Mouse (Mus musculus): ENCODE measurements around the gene Pex3. TPM values are rescaled to one million over a fixed set of nuclear protein-coding genes. Genes with fewer than 3 reads are reported as not detected.

Pex3 gene
- polyA plus RNA-seq, 1 experiment from 2014 or later: 18.7 TPM

DNA sequence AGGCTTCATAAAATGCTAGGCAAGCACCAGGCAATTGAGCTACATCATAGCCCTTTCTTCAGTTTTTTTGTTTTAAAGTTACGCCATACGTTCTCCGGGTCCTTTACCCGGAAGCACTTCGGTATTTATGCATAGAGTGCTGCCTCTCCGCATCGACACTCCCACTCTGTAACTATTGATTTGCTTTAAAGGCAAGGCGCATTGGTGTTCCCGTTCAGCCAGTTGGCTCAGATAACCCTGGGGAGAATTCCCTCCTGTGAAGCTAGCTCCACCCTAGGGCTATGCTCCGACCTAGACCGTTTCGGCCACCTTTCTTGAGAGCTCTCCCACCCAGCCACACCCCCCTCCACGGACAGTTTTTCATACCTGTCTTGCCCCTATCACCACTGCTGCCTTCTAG, 13.5 kb upstream of the Pex3 start:
- H3K9me3 ChIP-seq: no peaks in the 10 kb centered on the region
- H3K36me3 ChIP-seq: peaks cover 16% of the 10 kb centered on the region
- H3K4me3 ChIP-seq: no peak overlapping the region
- WGBS: 57% methylated on average over 13 of the region's 13 CpGs
- no peaks in the 10 kb centered on the region for H3K27me3 ChIP-seq (ENCODE audit: insufficient read depth, poor library complexity, severe bottlenecking)
- H3K4me1 ChIP-seq: 0 out of 2 replicates have a peak, but pooled peaks cover 7% of the 10 kb centered on the region
- no peak overlapping the region for H3K27ac ChIP-seq
- DNase-seq (ENCODE audit: low spot score): no peak

- H3K27me3 ChIP-seq (ENCODE audit: insufficient read depth, poor library complexity, severe bottlenecking): no peaks in the 10 kb centered on the region
- WGBS: 56% methylated on average over 8 of the region's 8 CpGs
- no peaks in the 10 kb centered on the region for H3K9me3 ChIP-seq
- H3K4me1 ChIP-seq: 0 out of 2 replicates have a peak, but pooled peaks cover 7% of the 10 kb centered on the region
- H3K4me3 ChIP-seq: peak overlapping the region; percentile 46
- H3K27ac ChIP-seq: no peak overlapping the region
- peaks cover 24% of the 10 kb centered on the region for H3K36me3 ChIP-seq
- DNase-seq (ENCODE audit: low spot score): no peak
These were observed 12.1 kb upstream of the Pex3 start for GRCm38 (mm10) chr10:13565080-13565448.

DNA sequence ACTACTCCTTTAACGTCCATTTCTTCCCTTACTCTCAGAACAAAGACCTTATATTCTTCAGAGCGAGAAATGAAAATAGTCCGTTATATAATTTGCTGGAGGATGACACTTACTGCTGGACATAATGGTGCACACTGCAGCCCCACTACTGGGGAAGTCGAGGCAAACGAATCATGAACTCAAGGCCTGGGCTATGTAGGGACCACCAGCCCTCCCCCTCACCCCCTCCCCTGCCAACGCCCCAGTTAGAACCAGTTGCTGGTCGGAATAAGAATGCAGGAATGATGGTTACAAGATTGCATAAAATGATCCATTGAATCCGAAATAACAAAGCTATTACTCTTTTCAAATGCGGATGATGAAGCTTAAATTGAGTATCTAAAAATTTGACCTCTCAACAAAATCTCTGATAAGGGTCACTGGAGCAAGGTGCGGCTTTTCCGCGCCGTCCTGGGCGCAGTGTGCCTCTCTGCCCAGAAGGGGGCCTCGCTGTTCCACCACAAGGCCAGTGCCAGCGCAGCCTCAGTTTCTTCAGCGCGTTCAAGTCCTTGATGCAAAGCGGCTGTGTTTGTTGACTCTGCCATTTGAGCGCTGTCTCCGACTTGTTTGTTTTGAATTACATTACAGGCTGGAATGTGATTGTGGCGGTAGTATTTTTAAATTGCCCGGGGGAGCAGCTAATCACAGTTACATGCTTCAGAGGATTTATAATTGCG, 11.6 kb upstream of the Pex3 start:
- 25% methylated on average over 24 of the region's 24 CpGs for WGBS
- Histone ChIP-seq H3K4me3 (peak overlapping the region; percentile 46), H3K9me3 (no peaks in the 10 kb centered on the region)

GRCm38 (mm10) chr10:13560014-13560674, 7.2 kb upstream of the Pex3 start:
- Histone ChIP-seq H3K4me1 (0 out of 2 replicates have a peak, but pooled peaks cover 7% of the 10 kb centered on the region), H3K4me3 (no peak overlapping the region), H3K9me3 (no peaks in the 10 kb centered on the region), H3K27ac (no peak overlapping the region), H3K36me3 (peaks cover 33% of the 10 kb centered on the region), H3K27me3 (ENCODE audit: insufficient read depth, poor library complexity, severe bottlenecking) (no peaks in the 10 kb centered on the region)
- WGBS: 89% methylated on average over 13 of the region's 13 CpGs
- DNase-seq (ENCODE audit: low spot score): no peak

More for the DNA sequence above, 11.6 kb upstream of the Pex3 start:
- Histone ChIP-seq H3K4me1 (0 out of 2 replicates have a peak, but pooled peaks cover 7% of the 10 kb centered on the region), H3K36me3 (peaks cover 26% of the 10 kb centered on the region), H3K27me3 (ENCODE audit: insufficient read depth, poor library complexity, severe bottlenecking) (no peaks in the 10 kb centered on the region), H3K27ac (no peak overlapping the region)
- no peak for DNase-seq (ENCODE audit: low spot score)

DNA sequence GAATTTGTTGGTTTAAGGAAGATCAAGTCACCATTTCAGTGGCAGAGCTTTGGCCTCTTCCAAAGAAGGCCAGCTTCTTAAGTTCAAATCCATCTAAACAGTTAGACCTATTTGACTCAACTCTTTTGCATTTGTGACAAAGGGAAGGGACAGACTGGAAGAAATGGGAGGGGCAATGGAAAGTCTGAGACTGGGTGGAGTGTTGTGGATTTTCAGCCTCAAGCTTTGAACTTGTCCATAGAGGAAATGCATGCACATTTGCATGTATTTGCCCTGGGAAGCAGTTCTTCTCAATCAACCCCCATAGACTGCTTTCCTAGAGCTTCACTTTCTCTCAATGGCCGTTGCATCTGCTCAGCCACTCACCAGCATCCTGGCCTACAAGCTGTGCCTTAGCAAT, 1.4 kb upstream of the Pex3 start:
- Histone ChIP-seq H3K9me3 (no peaks in the 10 kb centered on the region), H3K27ac (no peak overlapping the region), H3K4me1 (0 out of 2 replicates have a peak, but pooled peaks cover 4% of the 10 kb centered on the region), H3K36me3 (peaks cover 7% of the 10 kb centered on the region; the same call in 1 of the 2 replicates), H3K27me3 (ENCODE audit: insufficient read depth, poor library complexity, severe bottlenecking) (no peaks in the 10 kb centered on the region), H3K4me3 (no peak overlapping the region)
- no peak for DNase-seq (ENCODE audit: low spot score)
- 91% methylated on average over 1 of the region's 1 CpGs for WGBS

DNA sequence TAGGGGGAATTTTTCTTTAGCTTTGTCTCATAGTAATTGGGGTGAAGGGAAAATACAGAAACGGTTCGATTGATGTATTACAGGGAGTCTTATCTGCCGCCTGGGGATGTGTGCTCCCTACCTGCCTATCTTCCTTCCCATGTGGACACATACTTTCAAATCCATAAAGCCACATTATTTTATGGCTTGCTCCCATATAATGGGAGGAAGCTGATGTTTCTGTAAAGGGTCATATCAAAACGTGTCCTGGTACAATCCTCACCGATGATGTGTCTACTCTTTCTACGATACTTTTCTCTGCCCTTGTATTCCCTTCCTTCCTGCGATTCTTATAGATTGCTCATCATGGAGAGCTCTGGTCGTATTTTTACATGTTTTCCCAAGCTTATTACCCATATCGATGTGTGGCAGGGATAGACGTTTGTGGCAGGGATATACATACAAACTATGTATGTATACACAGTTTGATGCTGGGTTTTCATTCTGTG, 600 bp upstream of the Pex3 start:
- Histone ChIP-seq H3K27me3 (ENCODE audit: insufficient read depth, poor library complexity, severe bottlenecking) (no peaks in the 10 kb centered on the region), H3K4me3 (peak overlapping the region; percentile 83), H3K36me3 (peaks cover 5% of the 10 kb centered on the region; the same call in 1 of the 2 replicates), H3K27ac (peak overlapping the region; percentile 92), H3K4me1 (0 out of 2 replicates have a peak, but pooled peaks cover 4% of the 10 kb centered on the region), H3K9me3 (no peaks in the 10 kb centered on the region)
- no peak for DNase-seq (ENCODE audit: low spot score)
- 28% methylated on average over 10 of the region's 10 CpGs for WGBS

GRCm38 (mm10) chr10:13541721-13542120, 11.2 kb downstream of the Pex3 start:
- WGBS: 92% methylated on average over 5 of the region's 5 CpGs
- no peak overlapping the region for H3K4me3 ChIP-seq
- no peaks in the 10 kb centered on the region for H3K9me3 ChIP-seq
- no peak for DNase-seq (ENCODE audit: low spot score)
- no peaks in the 10 kb centered on the region for H3K27me3 ChIP-seq (ENCODE audit: insufficient read depth, poor library complexity, severe bottlenecking)
- H3K27ac ChIP-seq: no peak overlapping the region
- no peaks in the 10 kb centered on the region for H3K4me1 ChIP-seq
- H3K36me3 ChIP-seq: peaks cover 14% of the 10 kb centered on the region

DNA sequence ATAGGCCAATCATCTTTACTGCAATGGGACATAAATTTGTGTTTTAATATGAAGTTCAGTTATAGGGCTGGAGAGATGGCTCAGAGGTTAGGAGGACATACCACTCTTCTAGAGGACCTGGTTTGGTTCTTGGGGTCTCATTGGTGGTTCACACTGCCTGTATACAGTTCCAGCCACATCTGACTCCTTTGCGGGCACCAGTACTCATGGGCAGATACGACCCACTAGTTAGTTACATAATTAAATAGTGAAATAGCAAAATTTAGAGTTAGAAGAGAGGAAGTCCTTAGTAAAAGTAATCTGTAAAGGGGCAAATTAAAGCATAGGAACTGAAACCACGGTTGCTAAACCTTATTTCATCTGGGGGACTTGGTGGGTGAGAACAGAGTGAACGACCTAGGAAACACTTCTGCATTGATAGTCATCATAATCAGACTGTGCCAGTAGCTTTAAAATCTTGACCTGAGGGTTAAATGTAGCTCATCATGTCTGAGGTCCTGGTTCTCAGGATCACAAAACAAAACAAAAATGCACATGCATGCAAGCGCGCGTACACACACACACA, 13.1 kb downstream of the Pex3 start:
- 91% methylated on average over 7 of the region's 7 CpGs for WGBS
- no peaks in the 10 kb centered on the region for H3K27me3 ChIP-seq (ENCODE audit: insufficient read depth, poor library complexity, severe bottlenecking)
- H3K36me3 ChIP-seq: peaks cover 21% of the 10 kb centered on the region
- H3K27ac ChIP-seq: no peak overlapping the region
- H3K9me3 ChIP-seq: no peaks in the 10 kb centered on the region
- H3K4me3 ChIP-seq: no peak overlapping the region
- no peak for DNase-seq (ENCODE audit: low spot score)
- no peaks in the 10 kb centered on the region for H3K4me1 ChIP-seq

DNA sequence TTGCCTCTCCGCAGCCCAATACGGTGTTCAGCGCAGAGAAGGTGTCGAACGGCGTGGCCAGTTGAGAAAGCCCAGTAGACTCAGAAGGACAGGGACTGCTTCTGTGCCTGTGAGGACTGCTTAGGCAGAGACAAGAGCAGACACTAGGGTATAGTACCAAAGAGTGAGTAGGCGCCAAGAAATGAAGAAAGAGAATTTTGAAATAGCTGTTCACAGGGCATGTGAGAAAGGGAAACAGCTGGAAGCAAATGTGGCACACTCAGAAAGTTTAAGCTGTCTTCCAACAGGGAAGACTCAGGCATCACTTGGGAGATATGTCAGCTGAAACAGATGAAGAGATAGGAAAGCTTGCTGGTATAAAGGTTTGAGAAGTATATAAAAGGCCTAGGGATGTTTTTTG, 16.2 kb downstream of the Pex3 start:
- H3K9me3 ChIP-seq: no peaks in the 10 kb centered on the region
- peaks cover 33% of the 10 kb centered on the region for H3K36me3 ChIP-seq
- no peaks in the 10 kb centered on the region for H3K4me1 ChIP-seq
- no peak for DNase-seq (ENCODE audit: low spot score)
- no peak overlapping the region for H3K27ac ChIP-seq
- no peak overlapping the region for H3K4me3 ChIP-seq
- WGBS: 91% methylated on average over 7 of the region's 7 CpGs
- H3K27me3 ChIP-seq (ENCODE audit: insufficient read depth, poor library complexity, severe bottlenecking): no peaks in the 10 kb centered on the region

DNA sequence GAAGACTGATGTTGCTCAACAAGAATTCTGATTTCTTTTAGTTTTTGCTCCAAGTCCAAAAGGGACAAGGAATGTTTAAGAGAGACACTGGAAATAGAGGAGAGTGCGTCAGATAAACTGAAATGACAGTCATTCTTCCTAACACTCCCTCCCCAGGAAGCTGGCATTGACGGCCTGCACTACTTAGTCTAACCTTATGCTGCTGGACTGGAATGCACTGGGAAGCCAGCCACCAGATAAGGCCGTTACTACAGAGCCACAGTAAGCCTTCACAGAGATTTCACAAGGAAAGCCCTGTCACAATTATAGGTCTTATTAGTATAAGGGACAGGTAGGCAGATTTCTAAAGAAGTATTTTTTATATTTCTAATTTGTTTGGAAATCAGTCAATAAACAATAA, 18.2 kb downstream of the Pex3 start:
- no peak for DNase-seq (ENCODE audit: low spot score)
- no peaks in the 10 kb centered on the region for H3K4me1 ChIP-seq
- H3K9me3 ChIP-seq: no peaks in the 10 kb centered on the region
- peaks cover 44% of the 10 kb centered on the region for H3K36me3 ChIP-seq
- no peaks in the 10 kb centered on the region for H3K27me3 ChIP-seq (ENCODE audit: insufficient read depth, poor library complexity, severe bottlenecking)
- H3K27ac ChIP-seq: no peak overlapping the region
- H3K4me3 ChIP-seq: no peak overlapping the region
- 35% methylated on average over 3 of the region's 3 CpGs for WGBS

DNA sequence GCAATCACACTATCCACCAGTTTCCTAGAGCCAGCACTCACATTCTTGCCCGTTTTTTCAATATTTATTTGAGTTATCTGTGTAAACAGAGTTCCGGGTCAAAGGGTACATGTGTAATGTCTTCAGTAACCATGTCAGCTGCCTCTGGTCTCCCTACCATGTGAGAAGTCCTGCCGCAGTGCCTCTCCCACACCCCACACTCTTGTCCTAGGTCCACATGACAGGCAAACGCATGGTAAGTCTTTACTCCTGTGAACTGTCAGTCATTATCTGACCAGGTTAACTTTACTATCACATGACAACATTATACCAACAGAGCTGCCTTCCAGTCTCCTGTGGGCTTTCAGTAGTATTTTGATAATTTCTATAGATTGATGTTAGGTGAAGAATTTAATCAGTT, 24.8 kb downstream of the Pex3 start:
- no peak for DNase-seq (ENCODE audit: low spot score)
- H3K4me3 ChIP-seq: no peak overlapping the region
- H3K9me3 ChIP-seq: no peaks in the 10 kb centered on the region
- H3K27me3 ChIP-seq (ENCODE audit: insufficient read depth, poor library complexity, severe bottlenecking): no peaks in the 10 kb centered on the region
- 83% methylated on average over 4 of the region's 4 CpGs for WGBS
- H3K27ac ChIP-seq: no peak overlapping the region
- H3K4me1 ChIP-seq: no peaks in the 10 kb centered on the region
- peaks cover 41% of the 10 kb centered on the region for H3K36me3 ChIP-seq

DNA sequence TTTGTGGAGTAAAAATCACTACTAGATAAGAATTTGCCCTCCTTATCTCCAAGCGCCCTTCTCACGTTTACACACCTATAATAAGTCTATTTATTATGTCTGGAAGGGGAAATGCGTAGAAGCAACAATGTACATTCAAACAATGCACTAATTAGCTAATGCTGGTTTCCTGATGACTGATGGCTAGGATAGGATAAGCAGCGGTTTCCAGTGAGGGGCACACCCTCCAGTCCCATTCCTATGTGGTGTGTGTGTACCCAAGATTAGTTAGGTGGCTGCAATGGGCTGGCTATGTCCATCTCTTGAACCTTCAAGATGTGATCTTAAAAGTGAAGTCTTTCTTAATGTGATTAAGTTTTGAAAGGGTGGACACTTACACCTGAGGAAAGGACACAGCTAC, 31.1 kb downstream of the Pex3 start:
- Histone ChIP-seq H3K9me3 (no peaks in the 10 kb centered on the region), H3K27ac (no peak overlapping the region), H3K4me1 (no peaks in the 10 kb centered on the region), H3K4me3 (no peak overlapping the region), H3K36me3 (peaks cover 6% of the 10 kb centered on the region; the same call in 1 of the 2 replicates), H3K27me3 (ENCODE audit: insufficient read depth, poor library complexity, severe bottlenecking) (no peaks in the 10 kb centered on the region)
- no peak for DNase-seq (ENCODE audit: low spot score)
- 79% methylated on average over 4 of the region's 4 CpGs for WGBS

- H3K9me3 ChIP-seq: no peaks in the 10 kb centered on the region
- 0 out of 2 replicates have a peak overlapping the region, but pooled peaks have one; percentile 3 for H3K4me3 ChIP-seq
- 60% methylated on average over 8 of the region's 8 CpGs for WGBS
- H3K36me3 ChIP-seq: peaks cover 30% of the 10 kb centered on the region
- H3K27ac ChIP-seq: no peak overlapping the region
- H3K4me1 ChIP-seq: peaks cover 20% of the 10 kb centered on the region
- H3K27me3 ChIP-seq (ENCODE audit: insufficient read depth, poor library complexity, severe bottlenecking): peaks cover 5% of the 10 kb centered on the region; the same call in 1 of the 2 replicates
- DNase-seq (ENCODE audit: low spot score): no peak
These were observed 50.6 kb downstream of the Pex3 start for GRCm38 (mm10) chr10:13502371-13502770.
